Mouse (Mus musculus): ENCODE data around the gene Cog3. TPM values are rescaled to one million over a fixed set of nuclear protein-coding genes. Genes with fewer than 3 reads are reported as not detected.

Cog3 gene
- polyA plus RNA-seq, 1 experiment, result 24.9 TPM

DNA sequence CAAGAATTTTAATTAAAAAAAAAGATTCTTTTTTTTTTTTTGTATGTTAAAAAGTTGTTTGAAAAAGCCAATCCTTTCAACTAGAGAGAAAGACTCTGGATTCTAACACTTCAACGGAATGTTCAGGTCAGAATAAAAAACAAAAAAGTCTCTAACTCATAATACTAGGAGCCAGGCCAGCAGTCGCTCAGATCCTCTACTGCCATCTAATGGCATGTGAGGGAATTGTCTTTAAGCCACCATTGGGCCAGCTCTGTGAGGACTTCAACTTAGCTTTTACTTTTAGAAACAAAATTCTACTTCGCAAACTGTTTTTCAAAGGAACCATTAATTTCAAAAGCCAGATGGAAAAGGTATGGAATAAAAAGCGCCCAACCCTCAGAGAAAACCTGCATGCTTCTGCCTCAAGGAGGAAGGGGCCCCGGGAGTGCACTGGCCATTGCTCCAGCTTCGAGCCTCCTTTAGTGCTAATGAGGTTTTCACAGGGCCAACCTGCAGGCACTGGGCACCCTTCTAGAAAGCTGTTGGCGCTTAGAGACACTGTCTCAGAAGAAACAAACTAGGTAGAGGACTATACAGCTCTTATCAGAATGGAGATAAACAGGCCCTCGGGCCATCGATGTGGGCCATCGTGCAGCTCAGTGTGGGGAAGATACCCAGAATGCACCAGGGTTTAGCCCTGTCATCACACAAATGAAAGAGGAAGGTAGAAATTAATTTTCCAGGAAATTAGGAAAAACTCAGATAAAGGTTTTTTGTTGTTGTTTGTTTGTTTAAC, 6.9 kb upstream of the Cog3 start:
- peak in 1 of 2 experiments; percentile 73 for DNase-seq (ENCODE audit: extremely low spot score in 1 of 2, low spot score in 1 of 2)

DNA sequence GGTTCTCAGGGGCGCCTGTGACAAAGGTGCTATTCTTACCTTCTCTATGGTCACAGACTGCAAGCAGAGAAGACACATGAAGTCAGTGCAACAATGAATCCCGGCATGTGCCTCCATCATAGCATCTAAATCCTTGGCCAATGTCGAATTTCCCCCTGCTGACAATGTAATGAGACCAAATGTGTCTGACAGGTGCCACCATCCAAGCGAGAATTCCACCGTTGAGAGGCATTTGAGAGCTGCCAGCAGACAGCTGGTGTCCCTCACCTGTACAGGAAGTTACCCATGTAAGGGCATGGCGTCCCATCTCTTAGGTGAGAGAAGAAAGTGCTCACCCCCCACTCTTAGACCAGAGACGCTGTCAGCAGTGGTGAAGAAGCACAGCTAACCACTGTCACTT, 4.1 kb upstream of the Cog3 start:
- no peak for DNase-seq (ENCODE audit: extremely low spot score in 1 of 2, low spot score in 1 of 2)

DNA sequence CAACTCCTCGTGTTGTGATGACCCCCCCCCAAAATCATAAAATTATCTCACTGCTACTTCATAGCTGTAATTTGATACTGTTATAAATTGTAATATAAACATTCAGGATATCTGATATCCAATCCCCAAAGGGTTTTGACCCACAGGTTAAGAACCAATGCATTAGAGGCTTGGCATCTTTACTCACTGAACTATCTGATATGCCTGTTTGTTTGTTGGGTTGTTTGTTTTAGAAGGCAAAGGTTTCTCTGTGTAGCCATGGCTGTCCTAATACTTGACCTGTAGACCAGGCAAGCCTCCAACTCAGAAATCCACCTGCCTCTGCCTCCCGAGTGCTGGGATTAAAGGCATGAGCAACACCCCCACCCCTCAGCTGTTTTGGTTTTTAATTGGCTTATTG, 3.5 kb upstream of the Cog3 start:
- DNase-seq (ENCODE audit: extremely low spot score in 1 of 2, low spot score in 1 of 2), result no peak

DNA sequence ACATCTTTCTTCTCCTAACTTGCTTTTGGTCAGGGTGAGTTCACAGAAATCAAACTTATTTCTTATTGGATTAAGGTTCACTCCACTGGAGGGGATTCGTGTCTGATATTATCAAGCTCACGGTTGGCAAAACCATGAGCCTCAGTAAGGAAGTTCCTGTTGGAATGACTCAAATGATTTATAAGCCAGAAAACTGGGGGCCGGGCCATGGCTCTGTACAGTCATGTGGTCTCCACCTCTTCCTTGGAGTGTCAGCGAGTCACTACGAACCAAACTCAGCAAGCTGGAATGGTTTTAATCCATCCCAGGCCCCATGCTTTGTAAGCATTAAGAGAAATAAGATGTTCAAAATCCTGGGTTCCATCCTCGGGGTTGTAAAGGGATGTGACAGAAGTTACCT, 2.7 kb upstream of the Cog3 start:
- DNase-seq (ENCODE audit: extremely low spot score in 1 of 2, low spot score in 1 of 2), result no peak

DNA sequence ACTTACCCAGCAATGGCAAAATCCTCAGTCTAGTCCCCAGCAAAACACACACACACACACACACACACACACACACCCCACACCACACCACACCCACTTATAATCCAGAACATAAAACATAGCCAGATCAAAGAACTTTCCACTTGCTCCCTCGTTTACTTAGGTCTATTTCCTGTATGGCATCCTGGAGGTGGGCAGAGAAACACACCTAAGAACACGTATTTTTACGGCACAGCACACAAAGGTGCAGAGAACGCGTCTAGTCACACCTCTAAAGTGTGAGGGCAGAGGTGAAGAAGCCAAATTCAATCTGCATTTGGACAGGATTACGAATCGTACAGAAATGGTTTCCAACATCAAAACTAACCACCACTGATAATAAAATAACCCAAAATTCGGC, 1.1 kb downstream of the Cog3 start:
- DNase-seq (ENCODE audit: extremely low spot score in 1 of 2, low spot score in 1 of 2), result no peak

DNA sequence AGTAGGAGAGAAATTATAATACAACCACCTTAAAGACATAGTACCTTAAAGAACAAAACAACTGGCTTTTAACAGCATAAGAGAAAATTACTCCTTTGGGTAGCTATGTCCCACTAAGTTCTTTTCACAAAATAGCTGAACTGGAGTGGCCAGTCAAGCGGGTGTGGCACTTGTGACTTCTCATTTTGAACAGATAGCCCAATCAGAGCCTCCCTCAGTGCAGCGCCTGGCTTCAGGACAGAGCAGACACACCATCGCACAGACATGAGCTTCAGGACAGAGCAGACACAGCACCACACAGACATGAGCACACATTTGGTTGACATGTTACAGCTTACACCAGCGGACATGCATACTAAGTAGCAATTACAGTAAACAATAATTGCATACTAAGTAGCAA, 3.3 kb downstream of the Cog3 start:
- DNase-seq (ENCODE audit: extremely low spot score in 1 of 2, low spot score in 1 of 2), result no peak

DNA sequence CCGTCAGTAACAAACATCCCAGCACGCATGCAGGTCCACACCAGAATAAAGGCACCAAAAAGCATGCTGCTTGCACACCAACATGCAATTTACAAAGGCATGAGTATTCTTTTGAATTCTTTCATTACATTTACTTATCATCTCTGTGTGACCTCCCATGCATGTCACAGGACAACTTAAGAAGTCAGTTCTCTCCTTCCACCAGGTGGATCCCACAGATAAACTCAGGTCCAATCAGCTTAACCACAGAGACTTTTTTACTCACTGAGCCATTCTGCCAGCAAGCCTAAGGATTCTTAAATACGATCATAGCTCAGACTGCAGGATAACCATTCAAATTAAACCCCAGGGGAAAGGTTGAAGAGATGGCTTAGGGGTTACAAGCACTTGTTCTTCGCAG, 5.2 kb downstream of the Cog3 start:
- no peak for DNase-seq (ENCODE audit: extremely low spot score in 1 of 2, low spot score in 1 of 2)

DNA sequence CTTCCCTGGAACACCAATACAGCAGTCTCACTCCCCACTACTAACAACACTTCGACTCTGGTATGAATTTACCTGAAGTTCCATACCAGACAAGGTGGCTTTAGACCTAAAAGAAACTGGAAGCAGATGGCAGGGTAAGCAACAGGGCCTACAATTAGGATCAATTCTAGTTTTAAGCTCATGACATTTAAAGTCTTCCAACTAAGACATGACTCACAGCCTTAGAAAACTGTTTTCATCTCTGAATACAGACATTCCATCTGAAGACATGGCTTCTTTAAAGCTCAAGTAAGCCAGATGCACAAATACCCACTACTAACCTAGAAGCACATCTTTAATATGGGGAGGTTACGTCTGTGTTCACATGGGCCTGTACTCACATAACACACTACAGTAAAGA, 6.4 kb downstream of the Cog3 start:
- DNase-seq (ENCODE audit: extremely low spot score in 1 of 2, low spot score in 1 of 2), result peak in 1 of 2 experiments; percentile 31

DNA sequence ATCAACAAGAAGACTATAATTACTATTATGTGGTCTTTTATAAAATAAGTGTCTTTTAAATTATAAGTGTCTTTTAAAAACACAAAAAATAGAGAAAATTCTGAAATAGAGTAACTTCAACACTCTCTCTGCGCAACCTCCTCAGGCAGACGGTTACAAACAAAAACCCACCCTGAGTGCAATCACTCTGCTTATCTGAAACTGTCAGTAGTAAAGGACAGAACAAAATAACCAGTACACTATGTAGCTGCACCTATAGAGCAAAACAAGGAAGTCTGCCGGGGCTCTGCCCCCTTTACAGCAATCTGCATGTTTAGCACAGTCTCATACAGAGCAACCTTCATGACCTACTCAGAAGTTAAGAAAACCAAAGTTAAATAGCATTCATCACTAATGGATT, 12.4 kb downstream of the Cog3 start:
- no peak for DNase-seq (ENCODE audit: extremely low spot score in 1 of 2, low spot score in 1 of 2)

DNA sequence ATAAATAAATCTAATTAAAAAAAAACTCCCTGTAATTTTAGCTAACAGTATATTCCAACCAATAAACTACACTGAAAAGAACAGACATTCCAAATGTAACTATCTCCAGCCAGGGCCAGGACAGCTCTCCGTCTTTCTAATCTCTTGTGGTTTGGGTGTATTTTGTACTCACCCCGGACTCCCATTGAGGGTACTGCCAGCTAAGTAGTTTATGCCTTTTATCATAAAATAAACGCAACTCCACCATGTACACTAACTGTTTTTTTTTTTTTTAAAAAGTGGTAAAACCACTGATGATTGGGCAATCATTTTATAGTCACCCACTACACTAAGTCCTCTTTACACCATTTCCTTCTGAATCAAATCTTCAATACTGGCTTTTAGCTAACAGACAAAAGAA, 18.7 kb downstream of the Cog3 start:
- no peak for DNase-seq (ENCODE audit: extremely low spot score in 1 of 2, low spot score in 1 of 2)

DNA sequence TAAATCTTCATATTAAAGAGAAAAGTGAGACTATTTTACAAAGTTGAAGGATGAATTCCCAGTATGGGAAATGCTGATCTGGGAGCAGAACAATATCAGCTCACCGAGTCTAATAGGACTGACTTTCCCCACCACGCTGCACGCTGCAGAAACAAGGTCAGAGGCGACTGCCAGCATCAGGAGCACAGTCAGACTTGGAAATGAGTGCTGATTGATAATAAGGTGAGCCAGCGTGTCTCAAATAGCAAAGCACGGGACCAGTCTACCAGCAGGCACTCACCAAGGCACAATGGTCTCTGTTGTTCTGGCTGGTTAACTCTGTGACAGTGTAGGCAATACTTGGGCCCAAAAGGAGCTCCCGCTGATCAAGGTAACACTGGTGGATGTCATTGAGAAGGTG, 21.7 kb downstream of the Cog3 start:
- DNase-seq (ENCODE audit: extremely low spot score in 1 of 2, low spot score in 1 of 2), result no peak

DNA sequence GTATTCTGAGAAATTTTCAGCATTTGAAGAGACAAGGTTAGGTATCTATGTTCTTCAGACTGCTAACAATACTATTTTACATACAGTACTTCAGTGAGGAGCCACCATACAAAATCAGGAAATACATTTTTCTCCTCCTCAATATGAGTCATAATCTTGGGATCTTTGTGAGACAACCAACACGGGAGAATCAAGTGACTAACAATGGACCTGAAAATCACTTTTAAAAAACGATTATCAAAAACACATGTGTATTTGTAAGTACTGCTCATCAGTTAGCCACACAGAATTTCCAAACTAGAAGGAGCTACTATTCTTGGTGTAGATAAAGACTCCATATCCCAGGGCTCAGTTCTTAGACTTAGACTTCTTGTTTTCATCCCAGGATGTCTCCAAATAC, 23.0 kb downstream of the Cog3 start:
- DNase-seq (ENCODE audit: extremely low spot score in 1 of 2, low spot score in 1 of 2), result no peak

DNA sequence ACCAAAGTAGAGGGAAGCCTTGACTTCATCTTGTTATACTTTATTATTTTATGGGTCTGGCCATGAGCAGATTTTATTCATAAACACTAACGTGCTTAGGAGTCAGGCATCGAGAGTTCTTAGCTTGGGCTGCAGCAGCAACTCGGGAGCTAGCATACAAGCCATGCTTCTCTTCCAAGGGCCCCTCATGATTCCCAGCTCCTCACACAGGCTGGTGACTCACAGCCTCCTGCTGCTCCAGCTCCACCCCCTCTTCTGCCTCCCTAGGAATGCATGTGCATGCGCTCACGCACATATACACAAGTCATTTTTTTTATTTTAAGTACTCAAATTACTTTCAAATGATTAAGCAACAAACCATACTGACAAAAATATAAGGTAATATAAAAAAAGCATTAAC, 26.2 kb downstream of the Cog3 start:
- DNase-seq (ENCODE audit: extremely low spot score in 1 of 2, low spot score in 1 of 2), result no peak

DNA sequence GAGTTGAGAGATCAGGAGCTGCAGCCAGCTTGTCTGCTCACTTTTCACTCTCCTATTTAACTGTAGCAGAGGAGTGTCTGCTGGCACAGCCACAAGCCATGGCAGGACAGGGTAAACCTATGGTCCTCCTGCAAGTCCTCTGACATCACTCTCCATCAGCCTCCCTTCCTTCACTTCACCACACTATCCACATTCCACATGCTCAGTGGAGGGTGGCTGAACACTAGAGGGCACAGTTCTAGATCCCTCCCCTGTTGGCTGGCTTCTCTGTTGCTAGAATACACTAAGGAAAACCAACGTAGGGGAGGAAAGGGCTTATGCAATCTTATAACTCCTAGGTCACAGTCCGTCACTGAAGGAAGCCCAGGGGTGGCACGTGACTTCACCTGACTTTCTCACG, 27.3 kb downstream of the Cog3 start:
- peak in 1 of 2 experiments; percentile 33 for DNase-seq (ENCODE audit: extremely low spot score in 1 of 2, low spot score in 1 of 2)

DNA sequence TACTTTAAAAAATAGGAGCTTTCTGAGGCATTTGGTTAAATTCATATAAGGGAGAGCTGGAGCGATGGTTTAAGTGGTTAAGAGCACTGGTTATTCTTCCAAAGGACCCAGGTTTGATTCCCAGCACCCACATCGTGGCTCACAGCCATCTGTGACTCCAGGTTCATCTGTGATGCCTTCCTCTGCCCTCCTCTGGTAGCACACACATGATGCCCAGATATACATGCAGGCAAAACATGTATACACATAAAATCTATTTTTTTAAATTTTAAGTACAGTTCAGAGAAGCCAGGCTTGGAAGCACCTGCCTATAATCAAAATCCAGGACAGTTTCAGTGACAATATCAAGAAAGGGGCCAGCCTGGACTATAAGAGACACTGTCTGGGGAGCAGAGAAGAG, 31.5 kb downstream of the Cog3 start:
- no peak for DNase-seq (ENCODE audit: extremely low spot score in 1 of 2, low spot score in 1 of 2)

DNA sequence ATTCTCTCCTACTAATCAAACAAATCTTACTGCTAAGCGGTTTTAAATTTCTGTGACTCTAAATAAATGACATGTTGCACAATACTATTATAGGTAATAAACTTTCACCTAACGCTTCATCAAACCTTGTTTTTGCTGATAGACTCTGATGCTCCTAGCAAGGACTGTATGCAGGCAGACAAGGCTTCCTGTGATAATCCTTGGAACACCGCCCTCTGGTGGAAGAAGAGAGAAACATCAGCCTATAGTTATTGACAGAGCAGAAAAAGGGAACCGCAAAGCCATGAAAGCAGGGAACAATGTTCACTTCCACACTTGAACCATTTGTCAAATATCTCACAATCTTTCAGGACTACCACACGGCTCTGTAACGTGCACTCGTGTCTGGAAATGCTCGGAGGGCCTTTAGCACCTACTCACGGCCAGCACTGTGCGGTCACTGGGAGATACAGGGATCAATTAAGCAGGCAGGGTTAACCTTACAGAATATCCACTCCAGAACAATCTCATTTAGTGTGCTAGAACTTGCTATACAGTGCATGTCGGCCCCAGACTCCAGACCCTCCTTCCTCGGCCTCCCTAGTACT, 32.2 kb downstream of the Cog3 start:
- peak; percentile 25 to 86 for DNase-seq (ENCODE audit: extremely low spot score in 1 of 2, low spot score in 1 of 2)

DNA sequence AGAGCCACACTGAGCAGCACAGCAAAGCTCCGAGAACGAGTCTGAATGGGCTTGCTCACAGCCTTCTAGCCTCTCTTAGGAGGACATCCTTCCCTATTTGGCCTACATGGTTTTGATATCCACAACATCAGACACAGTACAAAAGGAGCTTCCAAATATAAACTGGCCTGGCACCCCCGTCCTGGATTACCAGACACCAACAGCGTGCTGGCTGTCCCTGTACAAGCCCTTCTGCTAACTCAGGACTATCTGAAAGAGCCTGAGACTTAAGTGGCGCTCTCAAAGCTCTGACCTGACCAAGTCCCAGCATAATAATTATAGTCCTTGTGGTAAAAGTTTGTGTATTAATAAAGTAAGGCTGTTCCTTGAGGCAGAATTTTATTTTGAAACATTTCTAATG, 34.2 kb downstream of the Cog3 start:
- DNase-seq (ENCODE audit: extremely low spot score in 1 of 2, low spot score in 1 of 2), result no peak

DNA sequence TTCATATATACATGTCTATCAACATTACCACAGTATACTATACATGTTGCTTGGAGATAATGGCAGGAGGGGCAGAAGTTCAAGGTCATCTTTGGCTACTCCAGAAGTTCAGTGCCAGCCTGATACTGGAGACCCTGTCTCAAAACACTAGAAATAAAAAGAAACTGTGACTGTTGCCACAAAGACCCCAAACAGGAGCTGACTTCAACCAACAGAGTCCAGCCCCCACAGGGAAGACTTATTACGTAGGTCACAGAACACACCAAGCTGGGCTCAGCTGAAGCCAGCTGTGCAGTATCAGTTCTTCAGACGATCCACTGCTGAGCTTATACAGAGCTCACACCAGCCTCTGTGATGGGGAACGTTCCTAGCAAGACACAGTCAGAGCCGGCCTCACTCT, 37.9 kb downstream of the Cog3 start:
- DNase-seq (ENCODE audit: extremely low spot score in 1 of 2, low spot score in 1 of 2), result no peak

DNA sequence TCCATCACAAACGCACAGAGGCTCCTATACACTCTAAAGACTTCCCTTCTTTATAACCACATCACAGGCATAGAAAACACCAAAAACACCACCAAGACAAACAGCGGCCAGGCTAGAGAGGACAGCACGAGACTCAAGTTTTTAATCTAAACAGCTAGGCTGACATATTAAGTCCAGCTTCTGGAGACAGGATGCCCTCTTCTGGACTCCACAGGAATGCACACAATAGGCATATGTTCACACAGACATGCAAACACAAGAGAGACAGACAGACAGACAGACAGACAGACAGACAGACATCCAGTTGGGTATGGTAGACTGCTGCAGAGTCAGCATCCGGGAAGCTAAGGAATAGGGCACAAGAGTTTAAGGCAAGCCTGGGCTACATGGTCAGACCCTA, 40.7 kb downstream of the Cog3 start:
- no peak for DNase-seq (ENCODE audit: extremely low spot score in 1 of 2, low spot score in 1 of 2)

DNA sequence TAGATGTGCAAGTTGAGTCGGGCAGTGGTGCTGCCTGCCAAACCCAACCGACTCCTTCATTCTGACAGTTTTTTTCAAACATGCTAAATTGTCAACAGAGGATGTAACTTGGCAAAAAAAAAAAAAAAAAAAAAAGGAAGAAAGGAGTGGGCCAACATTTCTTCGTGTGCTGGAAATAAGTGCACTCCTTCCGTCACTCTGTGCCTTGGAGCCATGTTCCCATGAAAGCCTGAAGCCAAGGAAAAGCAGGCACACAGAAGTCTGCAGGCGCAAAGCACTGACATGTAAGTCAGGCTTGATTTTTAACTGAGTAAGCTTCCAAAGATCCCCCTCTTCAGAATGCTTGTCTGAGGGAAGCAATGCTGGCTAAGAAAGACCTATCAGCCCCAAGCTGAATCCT, 41.6 kb downstream of the Cog3 start:
- DNase-seq (ENCODE audit: extremely low spot score in 1 of 2, low spot score in 1 of 2), result peak in 1 of 2 experiments; percentile 33

DNA sequence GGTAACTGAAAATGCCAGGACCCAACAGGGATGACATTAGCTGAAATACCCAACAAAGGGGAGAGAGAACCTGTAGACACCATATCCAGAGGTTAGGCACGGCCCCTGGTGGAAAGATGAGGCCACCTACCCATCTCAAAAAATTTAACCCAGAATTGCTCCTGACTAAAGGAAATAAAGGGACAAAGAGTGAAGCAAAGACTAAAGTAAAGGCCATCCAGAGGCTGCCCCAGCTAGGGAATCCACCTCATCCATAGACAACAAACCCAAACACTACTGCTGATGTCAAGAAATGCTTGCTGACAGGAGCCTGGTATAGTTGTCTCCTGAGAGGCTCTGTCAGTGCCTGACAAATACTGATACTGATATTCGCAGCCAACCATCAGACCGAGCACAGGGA, 42.6 kb downstream of the Cog3 start:
- DNase-seq (ENCODE audit: extremely low spot score in 1 of 2, low spot score in 1 of 2), result no peak

DNA sequence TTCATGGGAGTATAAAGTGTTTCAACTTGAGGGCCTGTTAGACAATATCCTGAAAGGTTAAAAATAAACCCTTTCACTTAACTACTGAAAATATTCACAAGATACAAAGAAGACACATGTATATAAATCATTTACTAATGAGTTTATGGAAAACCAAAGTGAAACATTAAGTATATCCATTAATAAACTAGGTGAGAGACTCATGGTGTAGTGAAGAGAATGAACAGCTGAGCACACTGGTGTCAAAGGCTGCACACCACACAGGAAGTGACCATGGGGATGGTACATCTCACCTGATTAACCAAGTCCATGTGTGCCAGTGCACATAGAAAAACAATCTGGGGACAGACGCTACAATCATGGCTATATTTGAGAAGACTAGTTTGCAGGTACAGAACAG, 45.3 kb downstream of the Cog3 start:
- DNase-seq (ENCODE audit: extremely low spot score in 1 of 2, low spot score in 1 of 2), result no peak

DNA sequence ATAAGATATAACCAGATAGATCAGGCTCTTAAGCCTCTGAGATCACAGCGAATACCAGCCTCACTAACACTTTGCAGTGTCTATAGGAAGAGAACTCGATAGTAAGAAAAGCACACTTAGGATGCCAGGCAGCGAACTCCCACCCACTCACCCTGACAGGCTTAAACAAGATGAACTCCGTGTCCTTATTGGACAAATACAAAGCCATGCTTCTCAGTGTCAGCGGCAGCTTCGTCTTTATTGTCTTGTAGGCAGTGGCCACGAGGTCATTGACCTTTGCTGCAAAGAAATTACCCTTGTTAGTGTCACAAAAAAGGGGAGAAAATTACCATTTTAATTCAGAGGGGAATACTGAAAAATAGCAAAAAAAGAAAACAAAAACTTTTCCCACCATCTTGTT, 46.5 kb downstream of the Cog3 start:
- DNase-seq (ENCODE audit: extremely low spot score in 1 of 2, low spot score in 1 of 2), result no peak

Data from frontal cortex, adult 2 months (tissue).